Mouse (Mus musculus) testis, postnatal 10 days (tissue): ENCODE measurements around the gene Clca3a1.
A peak's percentile ranks its signal among the peaks of the same experiment; 100 is the strongest.

Experiments
- DNase-seq: peaks from one replicate; pipeline ENCODE4 v3.0.0; 2021; ENCODE audit warnings: low spot score

The Clca3a1 gene

GRCm38 (mm10) chr3:144719088-144719900, 41.5 kb downstream of the Clca3a1 start:
- DNase-seq: peak; percentile 75

- DNase-seq: no peak
Observed at GRCm38 (mm10) chr3:144718706-144719087, 42.1 kb downstream of the Clca3a1 start.

- DNase-seq: no peak
Observed at GRCm38 (mm10) chr3:144717835-144718234, 42.9 kb downstream of the Clca3a1 start.

- no peak for DNase-seq
Observed at GRCm38 (mm10) chr3:144717121-144717520, 43.7 kb downstream of the Clca3a1 start.

- no peak for DNase-seq
Observed at GRCm38 (mm10) chr3:144715901-144716300, 44.9 kb downstream of the Clca3a1 start.

- no peak for DNase-seq
Observed at GRCm38 (mm10) chr3:144715033-144715432, 45.7 kb downstream of the Clca3a1 start.

- no peak for DNase-seq
Observed at GRCm38 (mm10) chr3:144714606-144715005, 46.2 kb downstream of the Clca3a1 start.

DNA sequence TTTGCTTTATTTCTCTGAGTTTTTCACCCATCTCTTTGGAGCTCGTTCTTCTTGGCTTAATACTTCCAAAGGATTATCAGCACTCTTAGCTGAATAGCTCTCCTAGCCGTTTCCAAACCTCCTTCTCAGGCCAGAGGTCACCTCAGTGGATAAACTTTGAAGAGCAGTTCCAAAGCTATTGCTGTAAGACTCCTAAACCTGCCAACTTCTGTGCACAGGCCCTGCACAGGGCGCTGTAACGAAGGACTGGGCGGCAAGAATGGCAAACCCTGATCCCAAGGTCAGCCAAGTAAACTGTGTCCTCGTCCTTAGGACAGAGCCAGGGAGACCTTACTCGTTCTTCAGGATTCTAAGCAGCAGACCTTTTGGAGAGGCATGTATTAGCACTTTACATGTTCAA, 46.7 kb downstream of the Clca3a1 start:
- DNase-seq: no peak

- DNase-seq: no peak
Observed at GRCm38 (mm10) chr3:144711607-144712206, 49.1 kb downstream of the Clca3a1 start.

DNA sequence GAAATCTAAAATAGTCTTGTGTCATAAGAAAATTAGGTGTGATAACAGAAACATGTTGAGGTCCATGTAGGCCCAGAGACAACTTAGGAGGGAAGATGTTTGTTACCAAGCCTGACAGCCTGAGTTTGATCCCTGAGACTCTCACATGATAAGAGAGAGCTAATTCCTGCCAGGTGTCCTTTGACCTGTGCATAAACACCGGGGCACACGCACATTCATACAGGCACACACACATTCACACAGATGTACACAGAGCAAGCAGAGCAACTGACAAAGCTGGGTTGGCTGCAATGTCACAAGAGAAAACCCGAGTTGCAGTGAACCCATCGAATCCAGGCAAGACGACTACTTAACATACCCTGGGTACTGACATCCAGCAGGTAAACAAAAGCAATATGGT, 52.2 kb downstream of the Clca3a1 start:
- no peak for DNase-seq

- DNase-seq: no peak
Observed at GRCm38 (mm10) chr3:144703959-144704358, 56.8 kb downstream of the Clca3a1 start.

DNA sequence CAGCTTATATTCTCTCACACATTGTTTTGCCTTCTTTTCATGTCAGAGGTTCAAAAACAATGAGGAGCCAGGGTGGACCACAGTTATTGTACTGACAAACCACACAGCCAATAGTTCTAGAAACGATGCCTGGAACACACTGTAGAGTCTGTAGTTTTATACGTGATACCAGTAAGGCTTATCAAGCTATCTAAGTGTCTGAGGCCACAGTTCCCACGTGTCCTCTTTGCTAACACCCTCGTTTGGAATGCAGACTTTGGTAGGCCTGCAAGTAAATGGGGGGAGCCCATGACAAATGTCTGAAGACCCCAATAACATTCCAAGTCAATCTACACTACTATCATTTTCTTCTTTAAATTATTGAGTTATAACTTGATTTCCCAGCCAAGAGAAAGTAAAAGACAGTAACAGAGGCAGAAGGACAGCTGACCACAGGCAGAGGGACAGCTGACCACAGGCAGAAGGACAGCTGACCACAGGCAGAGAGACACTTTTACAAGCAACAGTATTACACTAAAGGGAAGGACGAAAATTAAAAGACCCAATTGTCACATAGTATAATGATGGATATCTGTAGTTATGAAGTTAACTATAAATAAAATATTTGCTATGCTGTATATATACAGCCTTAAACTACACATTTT, 61.9 kb downstream of the Clca3a1 start:
- no peak for DNase-seq

- no peak for DNase-seq
Observed at GRCm38 (mm10) chr3:144697942-144698341, 62.8 kb downstream of the Clca3a1 start.

GRCm38 (mm10) chr3:144697154-144697553, 63.6 kb downstream of the Clca3a1 start:
- no peak for DNase-seq

GRCm38 (mm10) chr3:144694941-144695340, 65.8 kb downstream of the Clca3a1 start:
- no peak for DNase-seq

GRCm38 (mm10) chr3:144694040-144694439, 66.7 kb downstream of the Clca3a1 start:
- DNase-seq: no peak

GRCm38 (mm10) chr3:144692052-144692451, 68.7 kb downstream of the Clca3a1 start:
- no peak for DNase-seq

DNA sequence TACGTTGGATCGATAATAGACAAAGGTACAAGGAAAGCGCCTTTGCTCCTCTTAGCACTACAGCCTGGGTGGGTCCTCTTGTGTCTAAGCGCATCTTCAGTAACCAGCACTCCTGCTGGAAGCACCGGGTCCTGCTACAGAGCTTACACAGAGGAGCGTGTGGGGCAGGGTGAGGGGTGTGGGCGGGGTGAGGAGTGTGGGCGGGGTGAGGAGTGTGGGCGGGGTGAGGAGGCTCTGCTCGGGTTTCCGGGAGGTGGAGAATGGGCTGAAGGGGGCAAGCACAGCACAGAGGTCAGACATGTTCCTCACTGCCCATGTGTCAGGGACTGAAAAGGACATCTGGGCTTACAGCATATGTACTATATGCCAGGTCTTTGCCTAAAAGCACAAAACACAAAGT, 71.5 kb downstream of the Clca3a1 start:
- peak; percentile 63 for DNase-seq

DNA sequence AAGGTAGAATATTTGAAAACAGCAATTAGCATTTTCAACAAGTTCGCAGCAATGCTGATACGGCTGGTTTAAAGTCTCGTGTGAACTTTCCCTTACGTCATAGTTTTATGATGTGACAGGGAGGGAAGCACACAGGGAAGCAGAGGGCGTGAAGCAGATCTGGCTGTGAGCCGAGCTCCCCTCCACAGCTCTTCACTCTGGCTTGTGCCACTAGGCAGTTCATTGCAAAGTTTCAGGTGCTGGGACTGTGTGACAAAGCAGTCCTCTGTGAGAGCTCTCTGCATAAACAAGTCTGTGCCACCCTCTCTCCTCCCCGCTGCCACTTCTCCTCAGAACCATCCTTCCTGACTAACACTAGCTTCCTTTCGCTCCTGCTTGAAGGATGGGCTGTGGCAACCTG, 72.5 kb downstream of the Clca3a1 start:
- no peak for DNase-seq

- no peak for DNase-seq
Observed at GRCm38 (mm10) chr3:144687618-144688017, 73.2 kb downstream of the Clca3a1 start.

DNA sequence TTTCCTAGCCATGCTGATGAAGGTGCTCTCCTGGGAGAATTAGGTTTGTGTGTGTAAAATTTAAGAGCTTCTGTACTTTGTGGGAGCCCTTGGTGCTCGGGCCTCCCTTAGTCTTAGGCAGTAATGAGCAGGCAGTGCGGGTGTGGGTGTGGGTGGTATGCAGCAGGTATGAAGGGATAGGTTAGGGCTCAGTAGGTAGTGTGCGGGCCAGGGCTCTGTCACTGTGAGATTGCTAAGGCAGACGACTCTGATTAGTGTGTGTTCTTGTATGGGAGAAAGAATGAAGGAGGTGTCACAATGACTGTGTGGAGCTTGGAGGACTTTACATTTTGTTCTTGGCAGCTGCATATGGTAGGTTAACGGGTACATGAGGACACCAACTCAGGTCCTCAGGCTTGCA, 74.6 kb downstream of the Clca3a1 start:
- no peak for DNase-seq

GRCm38 (mm10) chr3:144683136-144683814, 77.5 kb downstream of the Clca3a1 start:
- DNase-seq: no peak

- DNase-seq: no peak
Observed at GRCm38 (mm10) chr3:144681542-144681941, 79.2 kb downstream of the Clca3a1 start.
